ENCODE assay signal across 8 mouse cellular contexts in the genomic region with DNA sequence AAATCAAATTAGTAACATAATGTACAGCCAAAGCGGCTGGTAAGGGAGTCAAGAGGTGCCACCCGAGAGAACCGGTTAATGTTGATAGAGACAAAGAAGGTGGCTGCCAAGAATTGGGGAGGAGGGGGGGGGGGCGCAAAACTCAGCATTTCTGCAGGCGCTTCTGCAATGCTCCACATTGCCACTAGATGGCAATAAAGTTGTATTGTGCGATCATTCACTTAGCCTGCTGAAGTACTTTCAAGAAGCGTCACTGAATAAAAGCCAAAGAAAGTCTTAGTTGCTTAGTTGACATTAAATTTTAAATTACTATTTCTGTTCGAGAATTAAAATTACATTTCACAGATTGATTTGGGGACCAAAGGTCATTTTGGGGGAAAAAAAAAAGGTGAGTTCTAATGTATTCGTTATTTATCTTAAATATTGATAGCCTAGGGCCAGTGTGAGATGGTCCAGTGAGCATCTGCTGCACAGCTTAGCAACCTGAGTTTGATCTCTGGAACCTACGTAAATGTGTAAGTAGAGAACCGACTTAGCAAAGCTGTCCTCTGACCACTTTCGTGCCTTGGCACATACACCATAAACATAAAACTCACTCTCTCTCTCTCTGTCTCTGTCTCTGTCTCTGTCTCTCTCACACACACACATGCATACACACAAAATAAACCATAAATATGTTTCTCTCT.
DNase-seq lines count a peak whose midpoint lies in the region; ATAC-seq and TF ChIP-seq lines count a peak whose summit lies in the region.

No protein-coding gene starts in this region.

- no peaks in the 10 kb centered on the region for H3K9me3 ChIP-seq in G1E (replicated peaks)
- H3K9me3 ChIP-seq in heart, postnatal 0 days (replicated peaks; ENCODE audit: control insufficient read depth, low read length) = no peaks in the 10 kb centered on the region

- no peak overlapping the region for H3K4me3 ChIP-seq in G1E (ENCODE audit: low read depth, low read length)
- H3K4me3 ChIP-seq in heart, postnatal 0 days (ENCODE audit: low read depth, low read length) = no peak overlapping the region

- 16% methylated on average over 11 of the region's 12 CpGs for WGBS in heart, postnatal 0 days

- H3K9ac ChIP-seq in heart, postnatal 0 days (replicated peaks; ENCODE audit: low read depth, low read length) = no peak overlapping the region

- H3K4me2 ChIP-seq in heart, postnatal 0 days (ENCODE audit: low read depth, low read length) = no peak overlapping the region

- 0 out of 2 replicates have a peak, but pooled peaks have one; percentile 40 for TF ChIP-seq CTCF in G1E (IDR thresholded peaks at IDR 0.05; ENCODE audit: low read depth, low read length)
- TF ChIP-seq CTCF in heart, postnatal 0 days (IDR thresholded peaks at IDR 0.05; ENCODE audit: low read depth) = peak; percentile 93

- no peak overlapping the region for H3K27ac ChIP-seq in heart, postnatal 0 days (ENCODE audit: low read depth)

- no peaks in the 10 kb centered on the region for H3K36me3 ChIP-seq in G1E (replicated peaks)
- H3K36me3 ChIP-seq in heart, postnatal 0 days (replicated peaks; ENCODE audit: control insufficient read depth, insufficient read depth, low read length) = no peaks in the 10 kb centered on the region

- DNase-seq in layer of hippocampus, postnatal 10 days (ENCODE audit: low spot score in 2 of 2) = peak; percentile 71
- DNase-seq in layer of hippocampus, postnatal 36 days = no peak
- DNase-seq in G1E (ENCODE audit: low spot score) = no peak
- peak; percentile 34 for DNase-seq in cerebellum, adult 9-11 months
- DNase-seq in heart, postnatal 0 days (ENCODE audit: low spot score) = peak; percentile 91
- peak; percentile 72 to 74 for DNase-seq in kidney, postnatal 4 days
- DNase-seq in neural tube, embryonic 10.5 days (ENCODE audit: extremely low spot score, low spot score) = peak; percentile 71
- no peak for DNase-seq in urinary bladder, adult 18-20 months (ENCODE audit: low spot score in 2 of 2)

- no peak for ATAC-seq in G1E (ENCODE audit: extremely low read depth, insufficient number of reproducible peaks, low FRiP score, poor library complexity, severe bottlenecking)
- ATAC-seq in heart, postnatal 0 days (ENCODE audit: insufficient read depth, low read depth) = no peak

- TF ChIP-seq EP300 in heart, postnatal 0 days (IDR thresholded peaks at IDR 0.05; ENCODE audit: low read depth) = 0 out of 2 replicates have a peak, but pooled peaks have one; percentile 42

- no peaks in the 10 kb centered on the region for H3K27me3 ChIP-seq in G1E (ENCODE audit: insufficient read depth, low read length)
- no peaks in the 10 kb centered on the region for H3K27me3 ChIP-seq in heart, postnatal 0 days (ENCODE audit: control insufficient read depth, insufficient read depth, low read length)

- H3K4me1 ChIP-seq in G1E (ENCODE audit: insufficient read depth, low read depth, low read length) = peaks cover 36% of the 10 kb centered on the region
- H3K4me1 ChIP-seq in heart, postnatal 0 days (ENCODE audit: control insufficient read depth, insufficient read depth) = peaks cover 26% of the 10 kb centered on the region

Comparison
In these comparisons a context has a peak if more than half of its experiments do, and no peak if none do; other contexts are left out.
1. DNase-seq: peak in layer of hippocampus, postnatal 10 days (2 of 2), cerebellum, adult 9-11 months (single experiment), heart, postnatal 0 days (single experiment), kidney, postnatal 4 days (2 of 2) and neural tube, embryonic 10.5 days (single experiment); none in layer of hippocampus, postnatal 36 days (0 of 2), G1E (single experiment) and urinary bladder, adult 18-20 months (0 of 2).